Mouse (Mus musculus): ENCODE results near the gene Ptprcap. TPM values are rescaled to one million over a fixed set of nuclear protein-coding genes. Genes with fewer than 3 reads are reported as not detected.
A peak's percentile ranks its signal among the peaks of the same experiment; 100 is the strongest.
"Not testable (repeated sequence)": the region's sequence is repeated elsewhere in the genome, so short reads cannot be mapped to it uniquely, and the experiment has no call there.

The Ptprcap gene
- total RNA-seq (2021): 1 to 10 TPM in 1 of 2 experiments, under 1 TPM in 1; 0.94 to 1.5 TPM

DNA sequence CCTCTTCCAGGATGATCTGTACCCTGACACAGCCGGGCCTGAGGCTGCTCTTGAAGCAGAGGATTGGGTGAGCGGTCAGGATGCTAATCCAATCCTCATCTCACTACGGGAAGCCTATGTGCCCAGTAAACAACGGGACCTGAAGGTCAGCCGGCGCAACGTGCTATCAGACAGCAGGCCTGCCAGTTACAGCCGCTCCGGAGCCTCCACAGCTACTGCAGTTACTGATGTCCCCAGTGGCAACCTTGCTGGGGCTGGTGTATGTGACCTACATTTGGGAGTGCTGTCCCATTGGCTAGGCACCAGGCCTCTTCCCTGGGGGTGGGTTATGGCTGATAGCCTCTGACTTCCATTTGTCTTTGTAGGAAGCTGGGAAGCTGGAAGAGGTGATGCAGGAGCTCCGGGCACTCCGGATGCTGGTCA is at the start of gene Ptprcap:
Ptprcap (plus strand) TSS at position 373 of the 423 bp plus-strand sequence.
- DNase-seq (ENCODE audit: low spot score): no peak
- intact Hi-C loops (cut with DNase I): no loop called here

GRCm38 (mm10) chr19:4103792-4104191 is 49.6 kb upstream of the Ptprcap start:
- intact Hi-C loops (cut with DNase I): no loop called here
- DNase-seq (ENCODE audit: low spot score): no peak

- intact Hi-C loops (cut with DNase I): no loop called here
- DNase-seq (ENCODE audit: low spot score): no peak
Observed at GRCm38 (mm10) chr19:4104675-4105194, 48.7 kb upstream of the Ptprcap start.

DNA sequence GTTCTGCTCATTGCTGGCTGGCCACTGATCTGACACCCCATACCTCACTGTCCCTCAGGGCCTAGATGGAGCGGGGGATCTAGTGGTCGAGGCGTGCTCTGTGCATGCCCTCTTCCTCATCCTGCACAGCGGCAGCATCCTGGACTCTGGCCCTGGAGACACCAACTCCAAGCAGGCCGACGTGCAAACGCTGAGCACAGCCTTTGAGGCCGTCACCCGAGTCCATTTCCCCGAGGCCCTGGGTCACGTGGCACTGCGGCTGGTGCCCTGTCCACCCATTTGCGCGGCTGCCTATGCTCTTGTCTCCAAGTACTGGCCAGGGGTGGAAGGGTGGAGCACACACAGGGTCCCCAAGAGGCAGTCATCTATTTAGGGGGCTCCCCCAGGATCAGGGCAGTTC is 46.8 kb upstream of the Ptprcap start:
- intact Hi-C loops (cut with DNase I): no loop called here
- no peak for DNase-seq (ENCODE audit: low spot score)

GRCm38 (mm10) chr19:4108535-4108934 is 44.9 kb upstream of the Ptprcap start:
- intact Hi-C loops (cut with DNase I): no loop called here
- no peak for DNase-seq (ENCODE audit: low spot score)

GRCm38 (mm10) chr19:4112063-4112960 is 41.1 kb upstream of the Ptprcap start:
- no peak for DNase-seq (ENCODE audit: low spot score)
- intact Hi-C loops (cut with DNase I): no loop called here

- DNase-seq (ENCODE audit: low spot score): peak; percentile 60
- intact Hi-C loops (cut with DNase I): no loop called here
Observed at GRCm38 (mm10) chr19:4113186-4113805, 40.1 kb upstream of the Ptprcap start.

GRCm38 (mm10) chr19:4113806-4114230 is 39.6 kb upstream of the Ptprcap start:
- intact Hi-C loops (cut with DNase I): no loop called here
- no peak for DNase-seq (ENCODE audit: low spot score)

DNA sequence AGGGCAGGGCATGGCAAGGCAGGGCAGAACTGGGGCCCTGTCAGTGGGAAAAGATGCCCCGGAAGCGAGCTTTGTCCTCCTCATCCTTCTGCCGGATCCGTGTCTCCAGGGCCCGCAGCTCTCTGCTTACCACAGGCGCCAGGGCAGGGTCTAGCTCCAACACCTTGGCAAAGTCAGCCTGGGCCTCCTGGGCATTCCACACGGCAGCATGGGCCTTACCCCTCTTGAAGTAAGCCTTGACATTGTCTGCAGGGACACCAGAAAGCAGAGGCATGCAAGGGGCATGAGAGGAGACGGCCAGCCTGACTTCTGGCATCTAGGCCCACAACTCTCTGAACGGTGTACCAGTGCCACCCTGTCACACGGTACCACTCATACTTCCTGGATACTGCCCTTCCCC is 38.9 kb upstream of the Ptprcap start:
- intact Hi-C loops (cut with DNase I): no loop called here

GRCm38 (mm10) chr19:4115144-4115543 is 38.3 kb upstream of the Ptprcap start:
- intact Hi-C loops (cut with DNase I): no loop called here
- no peak for DNase-seq (ENCODE audit: low spot score)

More for the DNA sequence above, 38.9 kb upstream of the Ptprcap start:
- no peak for DNase-seq (ENCODE audit: low spot score)

DNA sequence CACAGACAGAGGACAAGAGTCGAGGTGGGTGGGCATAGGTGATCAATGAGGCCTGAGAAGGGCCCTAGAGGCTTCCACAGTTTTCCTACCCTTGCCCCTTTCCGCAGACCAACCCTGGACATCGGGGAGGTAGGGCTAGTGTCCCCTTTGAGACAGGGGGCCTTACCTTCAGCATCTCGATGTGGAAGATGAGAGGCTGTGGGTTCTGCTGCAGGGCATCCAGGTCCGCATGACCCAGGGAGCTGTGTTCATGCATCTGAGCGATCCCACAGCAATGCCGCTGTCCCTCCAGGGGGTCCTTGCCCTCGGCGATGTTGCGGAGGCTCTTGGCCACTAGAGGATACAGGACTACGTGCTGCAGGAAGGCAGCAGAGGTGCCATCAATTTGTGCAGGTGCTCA is 37.6 kb upstream of the Ptprcap start:
- DNase-seq (ENCODE audit: low spot score): no peak
- intact Hi-C loops (cut with DNase I): no loop called here

- no peak for DNase-seq (ENCODE audit: low spot score)
- intact Hi-C loops (cut with DNase I): no loop called here
Observed at GRCm38 (mm10) chr19:4117006-4117405, 36.4 kb upstream of the Ptprcap start.

- intact Hi-C loops (cut with DNase I): loop anchor here (2.0 kb wide), 1 partner anchor 18 kb away; no protein-coding TSS in a partner anchor
- DNase-seq (ENCODE audit: low spot score): no peak
Observed at GRCm38 (mm10) chr19:4118350-4118749, 35.1 kb upstream of the Ptprcap start.

GRCm38 (mm10) chr19:4119716-4120487 is 33.5 kb upstream of the Ptprcap start:
- DNase-seq (ENCODE audit: low spot score): no peak
- intact Hi-C loops (cut with DNase I): loop anchor here (2.0 to 5.0 kb wide), 2 partner anchors 19 to 107 kb away; no protein-coding TSS in a partner anchor

DNA sequence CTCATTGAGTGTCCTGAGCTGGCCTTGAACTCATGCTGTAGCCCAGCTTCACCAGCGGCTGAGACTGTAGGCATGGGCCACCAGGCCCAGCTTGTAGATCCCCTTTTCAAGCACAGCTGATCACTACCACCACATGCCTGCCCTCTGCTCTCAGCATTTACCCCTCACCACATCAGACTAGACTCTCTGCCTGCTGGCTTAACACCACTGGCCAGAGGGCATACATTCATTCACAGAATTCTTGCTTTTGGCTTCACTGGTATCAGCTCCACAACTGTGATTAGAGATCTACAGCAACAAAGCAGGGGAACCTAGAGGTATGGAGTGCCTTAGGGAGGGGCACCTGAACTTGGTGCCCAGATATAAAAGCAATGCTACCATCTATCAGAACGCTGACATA is 32.9 kb upstream of the Ptprcap start:
- DNase-seq (ENCODE audit: low spot score): no peak
- intact Hi-C loops (cut with DNase I): loop anchor here (5.0 kb wide), 1 partner anchor 107 kb away; no protein-coding TSS in a partner anchor

GRCm38 (mm10) chr19:4121097-4121805 is 32.2 kb upstream of the Ptprcap start:
- intact Hi-C loops (cut with DNase I): loop anchor here (5.0 kb wide), 1 partner anchor 106 kb away; no protein-coding TSS in a partner anchor
- DNase-seq (ENCODE audit: low spot score): peak; percentile 94

- intact Hi-C loops (cut with DNase I): loop anchor here (5.0 kb wide), 1 partner anchor 105 kb away; no protein-coding TSS in a partner anchor
- DNase-seq (ENCODE audit: low spot score): not testable (repeated sequence)
Observed at GRCm38 (mm10) chr19:4121896-4122295, 31.5 kb upstream of the Ptprcap start.

DNA sequence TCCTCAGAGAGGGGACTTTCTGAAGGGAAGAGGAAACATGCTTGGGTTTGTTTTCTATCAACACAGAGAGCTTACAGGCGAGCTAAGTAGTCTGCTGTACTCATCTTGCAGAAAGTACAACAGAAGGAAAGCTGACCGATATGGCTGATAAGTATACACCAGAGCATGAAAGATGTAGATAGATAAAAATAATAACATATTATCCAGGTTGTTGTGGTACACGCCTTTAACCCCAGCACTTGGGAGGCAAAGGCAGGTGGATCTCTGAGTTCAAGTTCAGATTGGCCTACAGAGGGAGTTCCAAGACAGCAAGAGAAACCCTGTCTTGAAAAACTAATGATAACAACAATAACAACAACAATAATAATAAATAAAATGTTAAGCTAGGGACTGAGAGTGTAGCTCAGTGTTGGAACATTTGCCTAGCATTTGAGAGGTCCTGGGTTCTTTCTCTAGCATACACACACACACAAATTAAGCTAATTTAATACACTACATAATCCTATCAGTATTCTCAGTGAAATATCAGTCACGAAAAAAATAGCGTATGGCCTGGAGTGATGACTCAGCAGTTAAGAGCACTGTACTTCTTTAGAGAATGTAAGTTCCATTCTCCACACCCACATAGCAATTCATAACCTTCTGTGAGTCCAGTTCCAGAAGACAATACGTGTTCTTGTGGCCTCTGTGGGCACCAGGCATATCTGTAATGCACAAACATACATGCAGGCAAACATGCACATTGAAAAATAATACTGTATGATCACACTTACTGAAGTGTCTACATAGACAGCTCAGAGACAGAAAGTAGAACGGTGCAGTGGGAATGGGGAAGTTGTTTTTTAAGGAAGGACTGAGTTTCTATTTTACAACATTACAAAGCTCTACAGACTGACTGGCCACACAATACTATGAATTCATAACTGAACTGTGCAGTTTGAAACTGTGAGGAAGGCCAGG is 30.7 kb upstream of the Ptprcap start:
- intact Hi-C loops (cut with DNase I): loop anchor here (5.0 kb wide), 1 partner anchor 105 kb away; no protein-coding TSS in a partner anchor
- DNase-seq (ENCODE audit: low spot score): no peak

Measured in heart, postnatal 25 days (tissue).